Mouse (Mus musculus) embryonic facial prominence, embryonic 12.5 days (tissue): ENCODE results near the gene Nck2. TPM values are rescaled to one million over a fixed set of nuclear protein-coding genes. Genes with fewer than 3 reads are reported as not detected.

Experiments used
- ATAC-seq: fragments of 200-750 bp; cut with Nextera tagmentation; 2 replicates; pipeline ENCODE4 v1.8.0; 2017; ENCODE audit not compliant: insufficient number of reproducible peaks, insufficient read depth, low FRiP score, low TSS enrichment
- H3K27ac ChIP-seq: fragments of 300-500 bp; sonication (generic); 2 replicates; pipeline ENCODE4 v1.5.1; 2016; ENCODE audit warnings: mild to moderate bottlenecking
- H3K27me3 ChIP-seq: fragments of 300-500 bp; sonication (generic); 2 replicates; pipeline ENCODE4 v1.6.1; 2016; ENCODE audit warnings: mild to moderate bottlenecking, moderate library complexity
- H3K36me3 ChIP-seq: fragments of 300-500 bp; sonication (generic); 2 replicates; pipeline ENCODE4 v1.6.1; 2016; ENCODE audit warnings: mild to moderate bottlenecking
- H3K4me1 ChIP-seq: fragments of 300-500 bp; sonication (generic); 2 replicates; pipeline ENCODE4 v1.6.1; 2016
- H3K4me2 ChIP-seq: fragments of 300-500 bp; sonication (generic); replicated peaks from 2 replicates; pipeline ENCODE4 v1.6.1; 2016; ENCODE audit warnings: mild to moderate bottlenecking, moderate library complexity
- H3K4me3 ChIP-seq: fragments of 300-500 bp; sonication (generic); 2 replicates; pipeline ENCODE4 v1.5.1; 2016; ENCODE audit warnings: mild to moderate bottlenecking
- H3K9ac ChIP-seq: fragments of 300-500 bp; sonication (generic); 2 replicates; pipeline ENCODE4 v1.6.1; 2016; ENCODE audit warnings: mild to moderate bottlenecking, moderate library complexity
- H3K9me3 ChIP-seq: fragments of 300-500 bp; sonication (generic); 2 replicates; pipeline ENCODE4 v1.6.1; 2016; ENCODE audit warnings: mild to moderate bottlenecking, moderate library complexity
- WGBS: fragments of 180-500 bp; shearing (Covaris S2); methylation state at CpG from one replicate; pipeline ENCODE4 v1.1.7; 2016; 5-methylcytosine and 5-hydroxymethylcytosine counted together
- polyA plus RNA-seq: library from polyadenylated mRNA; unstranded; fragments of >200 nt; fragmentation: Nextera tagmentation; extraction: Ambion mirVana; gene quantifications from 2 replicates; pipeline ENCODE4 v1.2.1, GENCODE M21; 2016

The Nck2 gene
- polyA plus RNA-seq, 1 experiment from 2014 or later, result 62.5 TPM

DNA sequence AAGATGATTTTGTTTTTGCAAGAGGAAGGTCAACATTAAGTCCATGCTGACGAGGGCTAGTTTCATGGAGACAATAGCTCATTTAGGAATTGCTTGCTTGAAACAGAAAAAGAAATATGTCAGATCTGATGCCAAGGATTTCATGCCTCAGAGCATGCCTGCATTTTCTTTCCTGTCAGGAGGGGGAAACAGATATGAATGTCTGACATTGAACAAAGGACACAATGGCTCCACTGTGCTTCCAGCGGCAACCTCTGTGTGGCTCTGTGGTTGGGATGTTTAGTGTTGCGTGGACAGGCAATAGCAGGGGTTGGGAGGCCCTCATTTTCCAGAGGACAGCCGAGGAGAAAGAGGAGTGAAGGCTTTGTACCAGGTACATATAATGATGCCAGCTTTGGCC lies 171.6 kb downstream of the Nck2 start:
- no peak for ATAC-seq
- H3K4me1 ChIP-seq, result no peaks in the 10 kb centered on the region
- no peak overlapping the region for H3K4me2 ChIP-seq
- H3K9me3 ChIP-seq, result no peaks in the 10 kb centered on the region
- H3K4me3 ChIP-seq, result no peak overlapping the region
- H3K36me3 ChIP-seq, result no peaks in the 10 kb centered on the region
- H3K9ac ChIP-seq, result no peak overlapping the region
- 25% methylated on average over 4 of the region's 4 CpGs for WGBS
- no peak overlapping the region for H3K27ac ChIP-seq
- H3K27me3 ChIP-seq, result no peaks in the 10 kb centered on the region

Other genes starting within 250 kb of the Nck2 start
- 16.9 and 17.0 TPM in 2 replicates for gene Fhl2, start 247.6 kb upstream of the Nck2 start, polyA plus RNA-seq